Mouse (Mus musculus) hindbrain, embryonic 16.5 days (tissue): ENCODE measurements around the gene Imp4. TPM values are rescaled to one million over a fixed set of nuclear protein-coding genes. Genes with fewer than 3 reads are reported as not detected.
"Not testable (repeated sequence)": the region's sequence is repeated elsewhere in the genome, so short reads cannot be mapped to it uniquely, and the experiment has no call there.

Source experiments
- ATAC-seq: fragments of 200-750 bp; cut with Nextera tagmentation; 2 replicates; pipeline ENCODE4 v1.8.0; 2017; ENCODE audit warnings: moderate TSS enrichment, moderate library complexity
- H3K27ac ChIP-seq: fragments of 300-500 bp; sonication (generic); 2 replicates; pipeline ENCODE4 v1.5.1; 2014; ENCODE audit warnings: low read depth, mild to moderate bottlenecking, control low read depth, low read length, moderate library complexity
- H3K27me3 ChIP-seq: fragments of 300-500 bp; sonication (generic); replicated peaks from 2 replicates; pipeline ENCODE4 v1.6.1; 2014; ENCODE audit warnings: low read length; ENCODE audit not compliant: control insufficient read depth, insufficient read depth
- H3K36me3 ChIP-seq: fragments of 300-500 bp; sonication (generic); 2 replicates; pipeline ENCODE4 v1.6.1; 2014; ENCODE audit warnings: mild to moderate bottlenecking, low read length, moderate library complexity, mixed read lengths; ENCODE audit not compliant: control insufficient read depth, insufficient read depth
- H3K4me1 ChIP-seq: fragments of 300-500 bp; sonication (generic); 2 replicates; pipeline ENCODE4 v1.6.1; 2014; ENCODE audit warnings: low read depth, low read length; ENCODE audit not compliant: control insufficient read depth, insufficient read depth
- H3K4me2 ChIP-seq: fragments of 300-500 bp; sonication (generic); 2 replicates; pipeline ENCODE4 v1.6.1; 2014; ENCODE audit warnings: mild to moderate bottlenecking, low read length, control low read depth, moderate library complexity
- H3K4me3 ChIP-seq: fragments of 300-500 bp; sonication (generic); 2 replicates; pipeline ENCODE4 v1.5.1; 2014; ENCODE audit warnings: mild to moderate bottlenecking, low read length, control low read depth, moderate library complexity
- H3K9ac ChIP-seq: fragments of 300-500 bp; sonication (generic); 2 replicates; pipeline ENCODE4 v1.6.1; 2014; ENCODE audit warnings: low read depth, mild to moderate bottlenecking, control low read depth, low read length, moderate library complexity
- H3K9me3 ChIP-seq: fragments of 300-500 bp; sonication (generic); 2 replicates; pipeline ENCODE4 v1.6.1; 2014; ENCODE audit warnings: mild to moderate bottlenecking, low read length, moderate library complexity; ENCODE audit not compliant: control insufficient read depth
- WGBS: fragments of 180-500 bp; shearing (Covaris S2); extraction: QIAGEN DNeasy Blood & Tissue Kit; methylation state at CpG from one replicate; pipeline ENCODE4 v1.1.7; 2014; 5-methylcytosine and 5-hydroxymethylcytosine counted together
- polyA plus RNA-seq: library from polyadenylated mRNA; unstranded; fragments of >200 nt; fragmentation: Nextera tagmentation; extraction: Ambion mirVana; gene quantifications from 2 replicates; pipeline ENCODE4 v1.2.1, GENCODE M21; 2015

Imp4 gene
- polyA plus RNA-seq, 1 experiment from 2014 or later, result 50.1 TPM

GRCm38 (mm10) chr1:34432776-34433481 is 6.7 kb upstream of the Imp4 start:
- H3K4me2 ChIP-seq, result peak overlapping the region; percentile 75
- peak; percentile 25 for ATAC-seq
- H3K4me3 ChIP-seq, result peak overlapping the region; percentile 53
- H3K9me3 ChIP-seq, result peaks cover 15% of the 10 kb centered on the region
- WGBS, result 2% methylated on average over 35 of the region's 35 CpGs
- peak overlapping the region; percentile 50 for H3K9ac ChIP-seq
- peaks cover 19% of the 10 kb centered on the region for H3K4me1 ChIP-seq
- H3K27ac ChIP-seq, result peak overlapping the region; percentile 63
- no peaks in the 10 kb centered on the region for H3K27me3 ChIP-seq
- no peaks in the 10 kb centered on the region; the same call in 1 of the 2 replicates for H3K36me3 ChIP-seq

- peak overlapping the region; percentile 54 for H3K9ac ChIP-seq
- ATAC-seq, result 0 out of 2 replicates have a peak, but pooled peaks have one; percentile 13
- WGBS, result 5% methylated on average over 19 of the region's 19 CpGs
- no peaks in the 10 kb centered on the region; the same call in 1 of the 2 replicates for H3K36me3 ChIP-seq
- peak overlapping the region; percentile 65 for H3K27ac ChIP-seq
- H3K4me1 ChIP-seq, result peaks cover 23% of the 10 kb centered on the region
- no peaks in the 10 kb centered on the region for H3K27me3 ChIP-seq
- H3K9me3 ChIP-seq, result peaks cover 15% of the 10 kb centered on the region
- H3K4me2 ChIP-seq, result peak overlapping the region; percentile 75
- peak overlapping the region; percentile 71 for H3K4me3 ChIP-seq
Observed at GRCm38 (mm10) chr1:34433891-34434521, 5.6 kb upstream of the Imp4 start.

- H3K36me3 ChIP-seq, result no peaks in the 10 kb centered on the region; the same call in 1 of the 2 replicates
- H3K4me1 ChIP-seq, result peaks cover 23% of the 10 kb centered on the region
- H3K4me3 ChIP-seq, result peak overlapping the region; percentile 71
- peak overlapping the region; percentile 78 for H3K9ac ChIP-seq
- peaks cover 15% of the 10 kb centered on the region for H3K9me3 ChIP-seq
- peak overlapping the region; percentile 91 for H3K27ac ChIP-seq
- ATAC-seq, result peak; percentile 19; the same call in 1 of the 2 replicates
- peak overlapping the region; percentile 75 for H3K4me2 ChIP-seq
- WGBS, result under 1% methylated on average over 30 of the region's 30 CpGs
- H3K27me3 ChIP-seq, result no peaks in the 10 kb centered on the region
Observed at GRCm38 (mm10) chr1:34434660-34435160, 4.9 kb upstream of the Imp4 start.

GRCm38 (mm10) chr1:34435371-34436120 is 4.1 kb upstream of the Imp4 start:
- Histone ChIP-seq H3K27me3 (no peaks in the 10 kb centered on the region), H3K4me1 (peaks cover 26% of the 10 kb centered on the region), H3K4me2 (peak overlapping the region; percentile 75), H3K9me3 (peaks cover 12% of the 10 kb centered on the region), H3K9ac (peak overlapping the region; percentile 78), H3K4me3 (peak overlapping the region; percentile 71), H3K36me3 (no peaks in the 10 kb centered on the region; the same call in 1 of the 2 replicates), H3K27ac (peak overlapping the region; percentile 91)
- ATAC-seq, result no peak
- 31% methylated on average over 8 of the region's 8 CpGs for WGBS

GRCm38 (mm10) chr1:34436374-34436773 is 3.3 kb upstream of the Imp4 start:
- Histone ChIP-seq H3K36me3 (no peaks in the 10 kb centered on the region), H3K27me3 (no peaks in the 10 kb centered on the region), H3K4me2 (no peak overlapping the region), H3K4me3 (no peak overlapping the region), H3K9ac (no peak overlapping the region), H3K4me1 (peaks cover 31% of the 10 kb centered on the region), H3K9me3 (peaks cover 4% of the 10 kb centered on the region), H3K27ac (no peak overlapping the region)
- no peak for ATAC-seq
- 86% methylated on average over 3 of the region's 3 CpGs for WGBS

GRCm38 (mm10) chr1:34437366-34437765 is 2.3 kb upstream of the Imp4 start:
- H3K4me3 ChIP-seq, H3K4me2 ChIP-seq, H3K9me3 ChIP-seq, ATAC-seq, H3K36me3 ChIP-seq, H3K27ac ChIP-seq, H3K27me3 ChIP-seq, H3K9ac ChIP-seq: not testable (repeated sequence)
- 98% methylated on average over 8 of the region's 8 CpGs for WGBS
- H3K4me1 ChIP-seq, result peaks cover 28% of the 10 kb centered on the region

- Histone ChIP-seq H3K4me3 (peak overlapping the region; percentile 83), H3K36me3 (peaks cover 9% of the 10 kb centered on the region), H3K27me3 (no peaks in the 10 kb centered on the region), H3K4me1 (peaks cover 22% of the 10 kb centered on the region), H3K27ac (no peak overlapping the region; the same call in 1 of the 2 replicates), H3K9ac (peak overlapping the region; percentile 65), H3K9me3 (no peaks in the 10 kb centered on the region), H3K4me2 (peak overlapping the region; percentile 80)
- ATAC-seq, result no peak
- 42% methylated on average over 17 of the region's 20 CpGs for WGBS
Observed at GRCm38 (mm10) chr1:34438381-34439051, 1.1 kb upstream of the Imp4 start.

GRCm38 (mm10) chr1:34439961-34440630 is 445 bp downstream of the Imp4 start:
- WGBS, result 8% methylated on average over 31 of the region's 31 CpGs
- peak overlapping the region; percentile 83 for H3K4me3 ChIP-seq

More at GRCm38 (mm10) chr1:34439961-34440630, 445 bp downstream of the Imp4 start:
- peaks cover 15% of the 10 kb centered on the region for H3K4me1 ChIP-seq
- peak overlapping the region; percentile 73 for H3K9ac ChIP-seq
- H3K9me3 ChIP-seq, result no peaks in the 10 kb centered on the region
- H3K36me3 ChIP-seq, result peaks cover 23% of the 10 kb centered on the region
- no peaks in the 10 kb centered on the region for H3K27me3 ChIP-seq
- ATAC-seq, result peak; percentile 51
- H3K4me2 ChIP-seq, result peak overlapping the region; percentile 85
- peak overlapping the region; percentile 67 for H3K27ac ChIP-seq
